Mouse (Mus musculus) limb, embryonic 10.5 days (tissue): ENCODE results near the gene Platr25. TPM values are rescaled to one million over a fixed set of nuclear protein-coding genes. Genes with fewer than 3 reads are reported as not detected.
A peak's percentile ranks its signal among the peaks of the same experiment; 100 is the strongest.
"Not testable (repeated sequence)": the region's sequence is repeated elsewhere in the genome, so short reads cannot be mapped to it uniquely, and the experiment has no call there.

Experiments
- DNase-seq: peaks from one replicate; pipeline ENCODE4 v3.0.0-alpha.2; 2017; ENCODE audit warnings: low spot score
- H3K27ac ChIP-seq: fragments of 300-500 bp; sonication (generic); 2 replicates; pipeline ENCODE4 v1.5.1; 2016; ENCODE audit warnings: mild to moderate bottlenecking
- H3K27me3 ChIP-seq: fragments of 300-500 bp; sonication (generic); 2 replicates; pipeline ENCODE4 v1.6.1; 2016; ENCODE audit warnings: low read depth, mild to moderate bottlenecking; ENCODE audit not compliant: poor library complexity, severe bottlenecking
- H3K36me3 ChIP-seq: fragments of 300-500 bp; sonication (generic); 2 replicates; pipeline ENCODE4 v1.6.1; 2016; ENCODE audit warnings: mild to moderate bottlenecking, moderate library complexity
- H3K4me1 ChIP-seq: fragments of 300-500 bp; sonication (generic); 2 replicates; pipeline ENCODE4 v1.6.1; 2016
- H3K4me3 ChIP-seq: fragments of 300-500 bp; sonication (generic); 2 replicates; pipeline ENCODE4 v1.5.1; 2016; ENCODE audit warnings: mild to moderate bottlenecking, moderate library complexity
- H3K9me3 ChIP-seq: fragments of 300-500 bp; sonication (generic); replicated peaks from 2 replicates; pipeline ENCODE4 v1.6.1; 2016; ENCODE audit warnings: mild to moderate bottlenecking
- WGBS: fragments of 180-500 bp; shearing (Covaris S2); methylation state at CpG from one replicate; pipeline ENCODE4 v1.1.7; 2016; 5-methylcytosine and 5-hydroxymethylcytosine counted together
- microRNA counts: library from miRNA; unstranded; fragments of <30 nt; microRNA quantifications from one replicate; lab custom pipeline; 2017
- microRNA-seq: library from miRNA; unstranded; fragments of <30 nt; microRNA quantifications from one replicate; pipeline ENCODE4, GENCODE M21; 2017
- polyA plus RNA-seq: library from polyadenylated mRNA; unstranded; fragments of >200 nt; fragmentation: Nextera tagmentation; extraction: Ambion mirVana; gene quantifications from 2 replicates; pipeline ENCODE4 v1.2.1, GENCODE M21; 2016

The Platr25 gene
- polyA plus RNA-seq, 1 experiment from 2014 or later, result 30.5 TPM

DNA sequence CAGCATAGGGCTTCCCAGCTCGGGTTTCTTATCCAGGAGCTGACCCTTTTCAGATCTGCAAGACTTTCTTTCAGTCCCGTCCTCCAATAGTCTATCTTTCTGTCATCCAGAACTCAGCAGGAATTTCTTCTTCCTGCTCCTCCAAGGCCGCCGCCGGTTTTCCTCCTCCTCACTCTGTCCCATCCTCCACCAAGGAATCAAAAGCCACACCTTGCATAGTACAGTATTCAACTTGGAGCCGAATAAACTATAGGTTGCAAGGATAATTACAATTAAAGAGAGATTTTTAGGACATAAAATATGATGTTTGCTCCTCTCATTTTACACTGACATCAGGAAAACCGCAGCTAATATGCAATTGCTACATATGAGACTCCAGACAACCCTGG lies 136.2 kb downstream of the Platr25 start:
- H3K4me3 ChIP-seq, result peak overlapping the region; percentile 53
- peak; percentile 35 for DNase-seq
- not testable (repeated sequence) for H3K27ac ChIP-seq, H3K36me3 ChIP-seq, H3K4me1 ChIP-seq, H3K27me3 ChIP-seq, H3K9me3 ChIP-seq
- 8% methylated on average over 7 of the region's 7 CpGs for WGBS

DNA sequence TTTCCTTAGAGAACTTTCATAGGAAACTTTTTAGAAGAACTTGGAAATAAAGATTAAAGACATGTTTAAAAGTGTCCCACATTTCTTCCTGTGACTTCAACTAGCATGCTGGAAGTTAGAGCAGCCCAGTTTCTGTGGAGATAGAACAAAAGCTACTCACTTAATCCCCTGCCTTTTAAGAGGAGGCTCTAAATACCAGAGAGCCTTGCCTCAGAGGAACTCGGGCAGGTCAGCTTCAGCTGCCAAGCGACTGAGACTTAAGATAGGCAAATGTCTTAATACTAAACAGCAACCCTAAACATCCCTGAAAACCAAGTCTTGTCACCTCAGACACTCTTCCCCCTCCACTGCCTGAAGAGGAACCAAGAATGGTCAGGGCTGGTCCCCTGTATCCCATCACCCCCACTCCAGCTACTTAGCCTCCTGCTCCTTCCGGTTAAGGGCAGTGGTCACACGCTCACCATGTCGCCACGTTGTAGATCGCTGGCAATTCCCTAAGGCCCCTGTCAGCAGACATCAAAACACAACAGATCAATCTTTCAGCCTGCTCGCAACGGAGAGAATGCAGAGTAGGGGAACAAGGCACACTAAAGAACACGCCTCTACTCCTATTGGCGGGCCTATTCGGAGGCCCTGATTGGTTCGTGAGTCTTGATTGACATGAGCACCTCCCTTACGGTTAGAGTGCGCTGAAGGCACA lies 136.8 kb downstream of the Platr25 start, which contains the start of gene 6720489N17Rik:
TSS of gene 6720489N17Rik (minus strand) at position 606 of the 700 bp plus-strand sequence.
- Histone ChIP-seq H3K4me3 (peak within 1 kb of the TSS; percentile 53), H3K27ac (peak within 1 kb of the TSS; percentile 77)
- under 1% methylated on average over 15 of the region's 15 CpGs for WGBS
- not testable (repeated sequence) for H3K9me3 ChIP-seq, H3K27me3 ChIP-seq, H3K36me3 ChIP-seq, H3K4me1 ChIP-seq
- DNase-seq, result peak; percentile 77

MicroRNAs encoded within 50 kb of the gene (microRNA counts, 519-probe panel; counts per million panel counts)
- 684 counts per million, percentile 72 among the panel's probes with 10 or more counts for microRNA mmu-miR-713 (lab: Ali Mortazavi, UCI)

Small RNA genes lying within 50 kb of the gene (microRNA-seq; reads per million reads assigned to microRNA genes)
- gene Gm24020 (not detected), gene Gm24588 (not detected), gene Mir713 (not detected)

Other genes with a start within 250 kb of the Platr25 start
- not detected in 2 replicates for gene Zfp935, start 202.2 kb downstream of the Platr25 start, polyA plus RNA-seq
- gene Zfp934, start 189.5 kb downstream of the Platr25 start, polyA plus RNA-seq, result 20.2 and 27.1 TPM in 2 replicates
- 12.6 and 18.5 TPM in 2 replicates for gene 6720489N17Rik, start 136.5 kb downstream of the Platr25 start, polyA plus RNA-seq
- gene Gm5141, start 25.1 kb upstream of the Platr25 start, polyA plus RNA-seq, result 9.8 and 11.7 TPM in 2 replicates
- gene Fbp2, start 97.7 kb upstream of the Platr25 start, polyA plus RNA-seq, result 0.14 and 0.38 TPM in 2 replicates
- gene Fbp1, start 127.6 kb upstream of the Platr25 start, polyA plus RNA-seq, result not detected in 2 replicates
- gene 2010111I01Rik, start 204.2 kb upstream of the Platr25 start, polyA plus RNA-seq, result 107 and 122 TPM in 2 replicates